Mouse (Mus musculus) c-Kit-positive CD71-positive TER-119-negative erythroid progenitor cells, embryonic 14.5 days (primary cell): ENCODE measurements at regions not wholly inside any gene's neighbourhood (a gene's known extent, or its start where the extent isn't known, plus 50 kb on each side); places are given as distances from the start of the nearest gene placed in this dataset.

Source experiments
- DNase-seq: peaks from one replicate; pipeline ENCODE4 v3.0.0-alpha.2; 2013; ENCODE audit warnings: low read depth

GRCm38 (mm10) chr12:77976952-77977351, 217.1 kb upstream of the Gm6657 start:
- DNase-seq: no peak

- DNase-seq: no peak
These were observed 207.3 kb upstream of the Gm6657 start for GRCm38 (mm10) chr12:77986738-77987137.

GRCm38 (mm10) chr12:77989766-77990165, 204.3 kb upstream of the Gm6657 start:
- no peak for DNase-seq

- DNase-seq: no peak
These were observed 202.4 kb upstream of the Gm6657 start for GRCm38 (mm10) chr12:77991627-77992026.

- DNase-seq: no peak
These were observed 199.9 kb upstream of the Gm6657 start for GRCm38 (mm10) chr12:77994176-77994575.

- no peak for DNase-seq
These were observed 196.1 kb upstream of the Gm6657 start for GRCm38 (mm10) chr12:77997916-77998315.

- no peak for DNase-seq
These were observed 193.6 kb upstream of the Gm6657 start for GRCm38 (mm10) chr12:78000401-78000800.

- no peak for DNase-seq
These were observed 192.2 kb upstream of the Gm6657 start for GRCm38 (mm10) chr12:78001846-78002245.

- no peak for DNase-seq
These were observed 160.3 kb upstream of the Gm6657 start for GRCm38 (mm10) chr12:78033766-78034165.

- DNase-seq: peak; percentile 2
These were observed 147.5 kb upstream of the Gm6657 start for GRCm38 (mm10) chr12:78046582-78046981.

GRCm38 (mm10) chr12:78055956-78056355, 138.1 kb upstream of the Gm6657 start:
- DNase-seq: peak; percentile 4

GRCm38 (mm10) chr12:78057166-78057565, 136.9 kb upstream of the Gm6657 start:
- DNase-seq: no peak

- no peak for DNase-seq
These were observed 134.1 kb upstream of the Gm6657 start for GRCm38 (mm10) chr12:78059965-78060364.

- DNase-seq: no peak
These were observed 128.0 kb upstream of the Gm6657 start for GRCm38 (mm10) chr12:78066024-78066423.

GRCm38 (mm10) chr12:78072935-78073334, 121.1 kb upstream of the Gm6657 start:
- no peak for DNase-seq

- DNase-seq: no peak
These were observed 119.7 kb upstream of the Gm6657 start for GRCm38 (mm10) chr12:78074290-78074802.

GRCm38 (mm10) chr12:78077285-78077684, 116.8 kb upstream of the Gm6657 start:
- no peak for DNase-seq

- no peak for DNase-seq
These were observed 111.9 kb upstream of the Gm6657 start for GRCm38 (mm10) chr12:78082163-78082562.

- no peak for DNase-seq
These were observed 108.0 kb upstream of the Gm6657 start for GRCm38 (mm10) chr12:78086016-78086415.

GRCm38 (mm10) chr12:78087921-78088320, 106.1 kb upstream of the Gm6657 start:
- no peak for DNase-seq

GRCm38 (mm10) chr12:78094471-78094870, 99.6 kb upstream of the Gm6657 start:
- DNase-seq: no peak

GRCm38 (mm10) chr12:78095352-78095751, 98.7 kb upstream of the Gm6657 start:
- DNase-seq: no peak

GRCm38 (mm10) chr12:78095916-78096315, 98.1 kb upstream of the Gm6657 start:
- DNase-seq: no peak

- DNase-seq: no peak
These were observed 96.9 kb upstream of the Gm6657 start for GRCm38 (mm10) chr12:78097119-78097518.

GRCm38 (mm10) chr12:78097692-78098091, 96.3 kb upstream of the Gm6657 start:
- DNase-seq: no peak
